Mouse (Mus musculus): ENCODE data around the gene Mageb5. TPM values are rescaled to one million over a fixed set of nuclear protein-coding genes. Genes with fewer than 3 reads are reported as not detected.

Gene Mageb5
- not detected in 2 replicates for polyA plus RNA-seq (2015; fragmentation: Nextera tagmentation; extraction: Ambion mirVana)

DNA sequence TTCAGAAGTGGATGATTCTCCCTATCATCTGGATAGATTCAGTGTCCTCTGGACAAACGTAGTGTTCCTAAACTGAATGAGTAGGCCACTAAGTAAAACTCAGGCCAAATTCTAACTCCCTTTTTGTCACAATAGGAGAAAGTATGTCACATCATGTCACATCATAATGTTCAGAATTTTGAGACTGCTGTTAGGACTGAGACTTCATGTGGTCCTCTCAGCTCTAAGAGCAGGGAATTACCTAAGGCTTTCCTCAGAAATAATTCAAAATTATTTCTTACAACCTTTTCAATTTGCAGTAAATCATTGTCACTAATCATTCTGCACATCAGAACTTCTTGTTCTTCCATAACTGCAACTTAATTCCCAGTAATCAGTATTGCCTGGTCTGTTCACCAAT lies at the start of gene Mageb5:
TSS of gene Mageb5 (minus strand) at position 101 of the 400 bp plus-strand sequence.

Other genes starting within 250 kb of the Mageb5 start
- gene 1700084M14Rik, start 207.1 kb downstream of the Mageb5 start, polyA plus RNA-seq (2015; fragmentation: Nextera tagmentation; extraction: Ambion mirVana) = not detected in 2 replicates
- gene Gm14781, start 150.8 kb downstream of the Mageb5 start, polyA plus RNA-seq (2015; fragmentation: Nextera tagmentation; extraction: Ambion mirVana) = not detected in 2 replicates
- gene Mageb1, start 233.3 kb upstream of the Mageb5 start, polyA plus RNA-seq (2015; fragmentation: Nextera tagmentation; extraction: Ambion mirVana) = not detected in 2 replicates

All from urinary bladder, postnatal 0 days (tissue).